Mouse (Mus musculus): Measurements from ENCODE around the gene Fam219a. TPM values are rescaled to one million over a fixed set of nuclear protein-coding genes. Genes with fewer than 3 reads are reported as not detected.

The Fam219a gene
- 2.5 and 2.7 TPM in 2 replicates for polyA plus RNA-seq (2012; rRNA removed)

DNA sequence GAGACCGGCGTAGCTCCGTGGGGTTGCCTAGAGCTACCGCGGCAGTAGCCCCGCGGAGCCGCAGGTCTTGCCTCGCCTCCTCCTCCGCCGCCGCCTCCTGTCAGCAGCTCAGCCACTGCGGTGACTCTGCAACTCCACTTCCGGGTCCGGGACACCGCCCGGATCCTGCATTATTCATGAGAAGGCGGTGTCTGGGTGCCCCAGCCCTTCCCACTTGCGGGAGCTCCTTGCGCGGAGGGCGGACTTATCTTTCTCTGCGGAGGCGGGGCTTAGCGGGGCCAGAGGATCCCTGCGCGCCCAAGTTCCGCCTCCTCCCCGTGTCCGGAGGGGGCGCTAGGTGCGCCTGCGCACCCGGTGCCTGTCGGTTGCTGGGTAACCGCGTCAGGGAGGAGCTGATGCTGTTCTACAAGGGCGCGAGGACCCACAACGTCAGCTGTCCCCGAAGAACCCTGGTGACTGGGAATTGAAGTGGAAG, at the start of gene Fam219a, which contains the start of gene Dnaic1:
Gene Fam219a, minus strand, starts transcription at position 128 of the 475 bp plus-strand sequence.
Gene Dnaic1, plus strand, starts transcription at position 365 of the 475 bp plus-strand sequence.

GRCm38 (mm10) chr4:41517233-41517632, 52.1 kb downstream of the Fam219a start, which contains the start of gene 1110017D15Rik:
Gene 1110017D15Rik (minus strand): TSS chr4:41517333.

GRCm38 (mm10) chr4:41502986-41503412, 66.3 kb downstream of the Fam219a start, which contains the start of gene AI464131:
Gene AI464131 (minus strand): TSS chr4:41503076.

Other genes with a start within 250 kb of the Fam219a start
- 18.2 and 20.4 TPM in 2 replicates for gene Ubap1, start 220.5 kb downstream of the Fam219a start, polyA plus RNA-seq (2012; rRNA removed)
- gene Kif24, start 104.7 kb downstream of the Fam219a start, polyA plus RNA-seq (2012; rRNA removed): 1.8 and 1.9 TPM in 2 replicates
- 11.7 and 12.6 TPM in 2 replicates for gene Nudt2, start 104.4 kb downstream of the Fam219a start, polyA plus RNA-seq (2012; rRNA removed)
- 2.4 and 2.8 TPM in 2 replicates for gene AI464131, start 66.5 kb downstream of the Fam219a start, polyA plus RNA-seq (2012; rRNA removed)
- gene 1110017D15Rik, start 52.2 kb downstream of the Fam219a start, polyA plus RNA-seq (2012; rRNA removed): 0.02 and 0.03 TPM in 2 replicates
- gene Dnaic1, start 237 bp upstream of the Fam219a start, polyA plus RNA-seq (2012; rRNA removed): 3.5 and 3.7 TPM in 2 replicates
- gene Enho, start 70.8 kb upstream of the Fam219a start, polyA plus RNA-seq (2012; rRNA removed): 5.7 and 5.8 TPM in 2 replicates
- 0.30 and 0.56 TPM in 2 replicates for gene Cntfr, start 127.6 kb upstream of the Fam219a start, polyA plus RNA-seq (2012; rRNA removed)
- 23.0 and 25.1 TPM in 2 replicates for gene Il11ra1, start 130.5 kb upstream of the Fam219a start, polyA plus RNA-seq (2012; rRNA removed)
- 20.0 and 24.3 TPM in 2 replicates for gene Rpp25l, start 144.0 kb upstream of the Fam219a start, polyA plus RNA-seq (2012; rRNA removed)
- 34.3 and 35.2 TPM in 2 replicates for gene Dctn3, start 153.6 kb upstream of the Fam219a start, polyA plus RNA-seq (2012; rRNA removed)
- gene Arid3c, start 161.6 kb upstream of the Fam219a start, polyA plus RNA-seq (2012; rRNA removed): 0.03 TPM in 1 of 2 replicates, not detected in the other
- 79.5 and 86.9 TPM in 2 replicates for gene Galt, start 185.7 kb upstream of the Fam219a start, polyA plus RNA-seq (2012; rRNA removed)
- gene Sigmar1, start 186.6 kb upstream of the Fam219a start, polyA plus RNA-seq (2012; rRNA removed): 78.6 and 102 TPM in 2 replicates
- gene Ccl27a, start 204.7 kb upstream of the Fam219a start, polyA plus RNA-seq (2012; rRNA removed): 13.5 and 15.0 TPM in 2 replicates

Measured in liver, embryonic 18 days (tissue).